Mouse (Mus musculus): ENCODE data around the gene Fam186b.

Fam186b gene

GRCm38 (mm10) chr15:99295484-99295981 lies at the start of gene Fam186b:
Gene Fam186b (minus strand): TSS chr15:99295888.
- DNase-seq (ENCODE audit: low read depth), result no peak

GRCm38 (mm10) chr15:99344961-99345360 lies 49.3 kb upstream of the Fam186b start:
- peak; percentile 57 for DNase-seq (ENCODE audit: low read depth)

GRCm38 (mm10) chr15:99344148-99344870 lies 48.6 kb upstream of the Fam186b start:
- DNase-seq (ENCODE audit: low read depth), result peak; percentile 68

- DNase-seq (ENCODE audit: low read depth), result peak; percentile 91
Observed at GRCm38 (mm10) chr15:99343414-99344147, 47.9 kb upstream of the Fam186b start.

- no peak for DNase-seq (ENCODE audit: low read depth)
Observed at GRCm38 (mm10) chr15:99342194-99342981, 46.7 kb upstream of the Fam186b start.

GRCm38 (mm10) chr15:99341102-99341501 lies 45.4 kb upstream of the Fam186b start:
- no peak for DNase-seq (ENCODE audit: low read depth)

- DNase-seq (ENCODE audit: low read depth), result no peak
Observed at GRCm38 (mm10) chr15:99339669-99340068, 44.0 kb upstream of the Fam186b start.

- no peak for DNase-seq (ENCODE audit: low read depth)
Observed at GRCm38 (mm10) chr15:99338916-99339315, 43.2 kb upstream of the Fam186b start.

- DNase-seq (ENCODE audit: low read depth), result no peak
Observed at GRCm38 (mm10) chr15:99335801-99336320, 40.2 kb upstream of the Fam186b start.

GRCm38 (mm10) chr15:99334500-99334899 lies 38.8 kb upstream of the Fam186b start:
- DNase-seq (ENCODE audit: low read depth), result peak; percentile 94

- peak; percentile 40 for DNase-seq (ENCODE audit: low read depth)
Observed at GRCm38 (mm10) chr15:99333676-99334065, 38.0 kb upstream of the Fam186b start.

- DNase-seq (ENCODE audit: low read depth), result peak; percentile 94
Observed at GRCm38 (mm10) chr15:99332921-99333675, 37.4 kb upstream of the Fam186b start.

GRCm38 (mm10) chr15:99332111-99332510 lies 36.4 kb upstream of the Fam186b start:
- no peak for DNase-seq (ENCODE audit: low read depth)

GRCm38 (mm10) chr15:99331341-99331740 lies 35.7 kb upstream of the Fam186b start:
- DNase-seq (ENCODE audit: low read depth), result no peak

GRCm38 (mm10) chr15:99330324-99330723 lies 34.6 kb upstream of the Fam186b start:
- DNase-seq (ENCODE audit: low read depth), result no peak

GRCm38 (mm10) chr15:99328011-99328410 lies 32.3 kb upstream of the Fam186b start:
- DNase-seq (ENCODE audit: low read depth), result no peak

GRCm38 (mm10) chr15:99326959-99327358 lies 31.3 kb upstream of the Fam186b start:
- DNase-seq (ENCODE audit: low read depth), result no peak

GRCm38 (mm10) chr15:99326407-99326806 lies 30.7 kb upstream of the Fam186b start:
- DNase-seq (ENCODE audit: low read depth), result no peak

- no peak for DNase-seq (ENCODE audit: low read depth)
Observed at GRCm38 (mm10) chr15:99325598-99325997, 29.9 kb upstream of the Fam186b start.

- no peak for DNase-seq (ENCODE audit: low read depth)
Observed at GRCm38 (mm10) chr15:99324151-99324550, 28.5 kb upstream of the Fam186b start.

GRCm38 (mm10) chr15:99320978-99321377 lies 25.3 kb upstream of the Fam186b start:
- no peak for DNase-seq (ENCODE audit: low read depth)

Data from fibroblast of lung, adult 2 months (primary cell).